Mouse (Mus musculus) inflammation-experienced regulatory T-cells, adult 6 months (primary cell): Measurements from ENCODE around the gene Car3. TPM values are rescaled to one million over a fixed set of nuclear protein-coding genes. Genes with fewer than 3 reads are reported as not detected.
A peak's percentile ranks its signal among the peaks of the same experiment; 100 is the strongest.

ENCODE experiments used
- ATAC-seq: one replicate; pipeline ENCODE4 v1.8.0; 2017
- polyA plus RNA-seq, 3 experiments: library from polyadenylated mRNA; unstranded; fragments of 100-300 nt; shearing (Covaris generic); gene quantifications; one replicate each; pipeline ENCODE4 v1.2.1; 2017

Car3 gene
- polyA plus RNA-seq, 3 experiments from 2014 or later = not detected

DNA sequence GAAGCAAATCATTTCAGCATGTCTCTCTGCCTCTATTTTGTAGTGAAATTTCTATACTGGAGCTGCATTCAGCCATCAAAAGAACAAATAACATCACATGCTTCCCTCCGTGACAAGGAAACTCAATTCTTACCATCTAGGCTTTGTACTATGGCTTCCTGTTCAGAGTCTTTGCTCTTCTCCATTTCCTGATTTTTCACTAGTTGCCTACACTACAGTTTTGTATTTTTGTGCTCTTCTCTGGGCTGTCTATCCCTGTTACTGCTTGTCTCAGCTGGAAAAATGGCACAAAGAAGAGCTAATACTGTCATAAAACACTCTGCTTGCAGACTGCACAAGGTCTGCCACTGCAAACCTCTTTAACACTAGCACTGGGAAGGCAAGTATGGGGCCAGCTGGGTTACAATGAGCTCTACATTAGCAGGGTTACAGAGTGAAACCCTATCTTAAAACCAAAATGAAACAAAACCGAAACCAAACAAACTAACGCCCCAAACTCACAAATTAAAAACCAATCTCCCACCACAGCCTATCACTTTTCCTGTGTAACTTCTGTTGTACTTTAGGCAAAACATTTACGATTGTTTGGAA is 48.8 kb downstream of the Car3 start:
- ATAC-seq = peak; percentile 79

DNA sequence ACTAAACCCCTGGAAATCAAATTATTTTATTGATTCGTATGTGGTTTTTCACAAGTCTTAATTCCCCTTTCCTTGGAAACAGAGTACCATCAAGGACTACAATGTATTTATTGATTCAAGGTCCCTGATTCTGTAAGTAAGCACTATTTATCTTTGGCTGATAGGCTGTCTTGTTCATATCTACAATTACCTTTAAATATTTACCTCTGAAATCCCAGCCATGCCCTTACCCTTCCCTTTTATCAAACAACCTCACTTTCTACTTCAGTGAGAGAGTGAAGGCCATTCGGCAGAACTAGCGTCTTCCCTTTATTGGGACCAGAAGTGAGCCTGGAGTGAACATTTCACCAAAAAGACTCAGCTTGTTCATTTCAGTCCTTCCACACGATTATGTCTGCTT is 50.5 kb downstream of the Car3 start:
- no peak for ATAC-seq

DNA sequence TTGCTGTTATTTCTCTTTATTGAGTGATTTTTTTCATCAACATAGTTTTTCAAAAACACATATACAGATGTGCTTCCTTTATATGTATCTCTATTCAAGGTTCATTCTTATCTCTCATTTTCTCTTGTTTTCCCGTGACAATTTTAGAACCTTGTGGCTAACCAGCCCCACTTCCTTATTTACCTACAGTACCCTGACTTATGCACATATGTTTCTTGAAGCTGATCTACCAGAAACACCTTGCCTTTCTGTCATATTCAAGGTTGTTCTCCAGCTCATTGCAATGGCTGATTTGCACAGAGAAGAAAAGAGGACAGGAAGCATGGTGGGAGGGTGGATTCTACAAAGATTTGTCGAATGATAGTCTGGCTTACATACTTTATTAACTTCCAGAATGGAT is 52.0 kb downstream of the Car3 start:
- ATAC-seq = no peak

DNA sequence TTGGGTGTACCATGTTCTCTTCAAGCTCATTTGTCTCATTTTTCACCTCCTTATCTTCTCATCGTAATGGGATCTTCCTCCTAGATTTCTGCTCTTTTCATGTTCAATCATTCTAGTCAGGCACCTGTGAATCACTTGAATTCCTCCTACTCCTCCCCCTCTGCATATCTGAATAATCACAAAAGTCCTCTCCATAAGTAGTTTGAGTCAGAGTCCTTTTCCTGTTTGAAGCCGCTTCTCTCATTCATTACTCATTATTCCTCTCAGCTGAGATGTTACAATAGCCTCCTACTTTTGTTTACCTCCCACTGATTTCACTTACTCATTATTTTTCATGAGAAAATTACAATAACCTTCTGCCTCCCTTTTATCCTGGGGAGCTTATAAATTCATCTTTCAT is 53.9 kb downstream of the Car3 start:
- ATAC-seq = no peak

Other genes with a start within 250 kb of the Car3 start
- under 1 TPM in 2 of 3 experiments, not detected in 1; 0.34 to 0.72 TPM for gene Car13, start 221.8 kb upstream of the Car3 start, polyA plus RNA-seq
- not detected for gene Car1, start 55.1 kb upstream of the Car3 start, polyA plus RNA-seq
- 10 to 100 TPM in 1 of 3 experiments, 1 to 10 TPM in 2; 2.7 to 48.9 (median 4.2) TPM for gene Car2, start 22.8 kb downstream of the Car3 start, polyA plus RNA-seq